Mouse (Mus musculus) adrenal gland, adult 8-10 months (tissue): ENCODE data around the gene Srrm2. TPM values are rescaled to one million over a fixed set of nuclear protein-coding genes. Genes with fewer than 3 reads are reported as not detected.
A peak's percentile ranks its signal among the peaks of the same experiment; 100 is the strongest.

Experiments
- DNase-seq: peaks from one replicate; pipeline ENCODE4 v3.0.0; 2022
- total RNA-seq, 4 experiments: library from RNA; stranded (reverse); gene quantifications; 2 replicates each; pipeline ENCODE4 v1.2.4; 2022

The Srrm2 gene
- total RNA-seq, 4 experiments from 2014 or later, result 612 to 1,355 (median 855) TPM

DNA sequence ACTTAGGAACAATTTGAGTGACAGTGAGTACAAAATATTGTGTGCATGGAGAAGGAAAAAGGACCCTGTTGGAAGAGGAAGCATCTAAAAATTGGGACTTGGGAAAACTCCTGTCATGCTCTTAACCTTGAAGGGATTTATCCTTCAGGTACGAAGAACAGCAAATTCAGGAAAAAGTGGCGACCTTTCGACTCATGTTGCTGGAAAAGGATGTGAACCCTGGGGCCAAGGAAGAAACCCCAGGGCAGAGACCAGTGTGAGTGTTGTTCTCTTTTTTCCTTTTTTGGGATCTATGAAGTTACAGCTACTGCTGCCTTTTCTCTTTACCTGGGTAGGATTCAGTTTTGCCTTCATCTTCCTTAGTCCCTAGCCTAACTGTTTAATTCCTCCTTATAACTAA lies 17.6 kb downstream of the Srrm2 start:
- no peak for DNase-seq

DNA sequence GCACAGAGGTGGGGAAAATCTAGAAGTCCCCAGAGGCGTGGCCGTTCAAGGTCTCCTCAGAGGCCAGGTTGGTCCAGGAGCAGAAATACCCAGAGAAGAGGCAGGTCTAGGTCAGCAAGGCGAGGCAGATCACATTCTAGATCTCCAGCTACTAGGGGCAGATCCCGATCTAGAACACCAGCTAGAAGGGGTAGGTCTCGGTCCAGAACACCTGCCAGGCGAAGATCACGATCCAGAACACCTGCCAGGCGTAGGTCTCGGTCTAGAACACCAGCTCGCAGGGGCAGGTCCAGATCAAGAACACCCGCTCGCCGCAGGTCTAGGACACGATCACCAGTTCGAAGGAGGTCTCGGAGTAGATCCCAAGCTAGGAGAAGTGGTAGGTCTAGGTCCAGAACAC lies 25.3 kb downstream of the Srrm2 start:
- no peak for DNase-seq

DNA sequence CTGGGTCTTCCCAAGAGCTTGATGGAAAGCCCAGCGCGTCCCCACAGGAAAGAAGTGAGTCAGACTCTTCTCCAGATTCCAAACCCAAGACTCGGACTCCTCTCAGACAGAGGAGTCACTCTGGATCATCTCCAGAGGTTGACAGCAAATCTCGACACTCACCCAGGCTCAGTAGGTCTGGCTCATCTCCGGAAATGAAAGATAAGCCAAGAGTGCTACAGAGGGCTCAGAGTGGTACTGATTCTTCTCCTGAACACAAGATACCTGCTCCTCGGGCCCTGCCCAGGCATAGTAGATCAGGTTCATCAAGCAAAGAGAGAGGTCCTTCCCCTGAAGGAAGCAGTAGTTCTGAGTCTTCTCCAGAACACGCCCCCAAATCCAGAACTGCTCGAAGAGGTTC lies 28.2 kb downstream of the Srrm2 start:
- DNase-seq, result no peak

DNA sequence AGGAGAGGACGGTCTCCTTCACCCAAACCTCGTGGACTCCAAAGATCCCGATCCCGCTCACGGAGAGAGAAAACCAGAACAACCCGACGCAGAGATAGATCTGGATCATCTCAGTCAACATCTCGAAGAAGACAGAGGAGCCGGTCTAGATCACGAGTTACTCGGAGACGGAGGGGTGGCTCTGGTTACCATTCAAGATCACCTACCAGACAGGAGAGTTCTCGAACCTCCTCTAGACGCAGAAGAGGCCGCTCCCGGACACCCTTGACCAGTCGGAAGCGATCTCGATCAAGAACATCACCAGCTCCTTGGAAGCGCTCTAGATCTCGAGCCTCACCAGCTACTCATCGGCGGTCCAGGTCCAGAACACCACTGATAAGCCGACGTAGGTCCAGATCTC lies 28.9 kb downstream of the Srrm2 start:
- no peak for DNase-seq

DNA sequence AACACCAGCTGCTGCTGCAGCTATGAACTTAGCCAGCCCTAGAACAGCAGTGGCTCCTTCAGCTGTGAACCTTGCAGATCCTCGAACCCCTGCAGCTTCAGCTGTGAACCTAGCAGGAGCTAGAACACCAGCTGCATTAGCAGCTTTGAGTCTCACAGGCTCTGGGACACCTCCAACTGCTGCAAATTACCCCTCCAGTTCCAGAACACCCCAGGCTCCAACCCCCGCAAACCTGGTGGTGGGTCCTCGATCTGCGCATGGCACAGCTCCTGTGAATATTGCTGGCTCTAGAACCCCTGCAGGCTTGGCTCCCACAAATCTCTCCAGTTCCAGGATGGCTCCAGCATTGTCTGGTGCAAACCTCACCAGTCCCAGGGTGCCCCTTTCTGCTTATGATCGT lies 30.4 kb downstream of the Srrm2 start:
- DNase-seq, result no peak

DNA sequence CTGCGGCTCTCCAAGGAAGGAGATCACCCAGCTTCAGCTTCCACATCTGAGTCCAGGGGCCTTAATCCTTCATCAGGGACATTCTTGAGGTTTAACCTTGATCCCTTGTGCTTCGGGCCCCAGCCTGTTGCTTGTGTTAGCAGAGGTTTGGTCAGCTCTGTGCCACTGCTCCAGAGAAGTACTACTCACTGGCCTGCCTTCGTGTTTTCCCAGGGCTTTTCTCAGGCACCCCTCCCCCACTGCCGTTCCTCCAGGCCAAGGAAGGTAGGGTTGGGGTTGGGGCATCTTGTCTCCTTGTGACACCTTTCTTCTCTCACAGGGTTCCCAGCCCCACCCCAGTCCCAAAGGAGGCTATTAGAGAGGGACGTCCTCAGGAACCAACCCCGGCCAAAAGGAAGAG lies 31.8 kb downstream of the Srrm2 start:
- no peak for DNase-seq

DNA sequence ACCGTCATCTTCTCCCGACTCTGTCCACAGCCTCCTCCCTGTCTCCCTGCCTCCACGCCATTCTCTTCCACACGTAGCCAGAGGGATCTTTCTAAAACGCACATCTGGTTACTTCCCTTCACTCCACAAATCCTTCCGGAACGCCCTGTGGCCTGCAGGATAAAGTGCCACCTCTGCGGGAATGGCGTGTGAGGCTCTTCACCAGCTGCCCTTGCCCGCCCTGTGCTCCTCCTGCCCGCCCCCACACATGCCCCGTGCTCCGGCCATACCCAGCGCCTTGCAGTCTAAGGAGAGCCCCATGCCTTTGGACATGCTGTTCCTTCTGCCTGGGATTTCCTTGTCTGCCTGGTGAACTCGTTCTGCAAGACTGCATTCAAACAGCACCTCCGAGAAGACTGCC lies 32.7 kb downstream of the Srrm2 start:
- DNase-seq, result no peak

DNA sequence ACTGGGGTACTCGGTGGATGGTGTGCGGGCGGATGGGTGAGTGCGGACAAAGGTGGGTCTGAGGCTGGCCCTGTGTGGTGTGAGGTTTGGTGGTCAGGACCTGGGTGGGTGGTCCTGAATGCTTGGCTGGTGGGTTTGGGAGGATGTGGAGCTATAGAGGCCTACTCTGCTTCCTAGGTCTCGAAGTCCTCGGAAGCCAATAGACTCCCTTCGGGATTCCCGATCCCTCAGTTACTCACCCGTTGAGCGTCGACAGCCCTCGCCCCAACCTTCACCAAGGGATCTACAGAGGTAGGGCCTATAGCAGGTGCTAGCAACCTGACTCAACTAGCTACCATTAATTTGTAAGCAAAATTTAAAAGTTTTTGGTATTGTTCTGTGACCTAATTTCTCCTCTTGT lies 33.3 kb downstream of the Srrm2 start:
- no peak for DNase-seq

DNA sequence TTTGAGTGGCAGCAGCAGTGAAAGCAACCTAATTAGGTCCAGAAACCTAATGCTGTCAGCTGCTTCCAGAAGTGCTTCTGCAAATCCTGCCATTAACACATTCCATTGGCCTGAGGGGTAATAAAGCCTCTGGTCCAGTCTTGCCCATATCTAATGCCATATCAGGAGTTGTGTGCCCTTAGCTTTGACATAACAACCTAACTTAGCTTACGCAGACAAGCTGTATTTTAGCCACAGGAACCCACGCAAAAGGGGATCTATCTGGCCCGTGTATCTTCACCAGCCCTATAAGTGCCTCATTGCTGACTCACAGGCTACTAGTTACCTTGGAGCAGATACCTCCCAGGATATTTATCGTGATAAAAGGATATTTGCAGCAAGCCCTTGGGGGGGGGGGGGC lies 35.3 kb downstream of the Srrm2 start:
- DNase-seq, result no peak

DNA sequence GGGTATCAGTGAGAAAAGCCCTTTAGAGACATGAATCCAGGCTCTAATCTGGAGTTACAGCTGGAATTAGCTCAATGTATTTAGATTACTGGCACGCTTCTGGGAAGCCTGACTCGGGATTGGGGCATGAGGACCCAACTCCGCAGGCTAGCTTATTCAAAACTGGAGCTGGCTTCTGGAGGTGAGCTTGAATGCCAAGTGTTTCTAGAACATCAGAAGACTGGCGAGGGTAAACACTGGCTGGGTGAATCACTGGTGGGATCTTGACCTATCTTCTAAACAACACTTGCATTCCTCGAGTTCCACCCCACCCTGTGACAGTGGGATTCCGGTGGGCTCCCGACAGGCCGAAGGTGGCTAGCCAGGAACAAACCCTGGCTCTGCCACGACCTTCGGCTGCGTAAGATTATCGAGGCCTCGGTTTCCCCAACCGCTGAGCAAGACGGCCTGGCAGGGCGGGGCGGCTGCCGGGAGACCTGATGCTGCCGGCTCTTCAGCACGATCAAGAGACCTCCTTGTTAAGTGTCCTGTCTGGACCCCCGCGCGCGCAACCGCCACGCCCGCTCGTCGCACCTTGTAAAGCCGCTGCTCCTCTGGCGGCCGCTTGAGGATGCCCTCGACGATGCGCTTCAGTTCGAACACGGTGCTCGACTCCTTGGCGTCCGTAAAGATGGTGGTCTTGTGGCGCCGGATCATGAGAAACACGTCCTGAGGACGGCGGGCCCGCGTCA lies 38.1 kb downstream of the Srrm2 start:
- DNase-seq, result peak; percentile 59

DNA sequence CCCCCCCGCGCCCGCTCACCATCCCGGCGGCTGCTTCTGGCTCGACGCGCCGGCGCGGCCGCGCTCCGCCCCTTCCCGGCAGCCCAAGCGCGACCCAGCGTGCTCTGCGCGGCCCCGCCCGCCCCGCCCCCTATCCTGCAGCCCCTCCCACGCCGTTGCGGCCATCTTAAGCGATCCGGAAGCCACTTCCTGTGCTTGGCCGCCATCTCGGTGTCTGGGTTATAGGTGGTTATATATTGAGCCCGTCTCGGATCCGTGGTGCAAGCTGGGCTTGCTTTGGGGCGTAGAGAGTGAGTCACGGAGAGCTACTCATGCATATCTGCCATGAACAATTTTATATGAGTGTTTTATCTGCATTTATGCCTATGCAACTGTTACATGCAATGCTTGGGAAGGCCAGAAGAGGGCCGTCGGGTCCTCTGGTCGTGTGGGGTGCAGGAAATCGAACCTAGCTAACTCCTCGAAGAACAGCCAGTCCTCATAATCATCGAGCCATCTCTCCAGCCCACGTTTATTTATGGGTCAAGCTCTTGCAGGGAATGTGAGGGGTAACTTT lies 38.8 kb downstream of the Srrm2 start, which contains the start of gene Elob:
Gene Elob (minus strand): TSS at position 73 of the 556 bp plus-strand sequence.
- DNase-seq, result peak; percentile 76

DNA sequence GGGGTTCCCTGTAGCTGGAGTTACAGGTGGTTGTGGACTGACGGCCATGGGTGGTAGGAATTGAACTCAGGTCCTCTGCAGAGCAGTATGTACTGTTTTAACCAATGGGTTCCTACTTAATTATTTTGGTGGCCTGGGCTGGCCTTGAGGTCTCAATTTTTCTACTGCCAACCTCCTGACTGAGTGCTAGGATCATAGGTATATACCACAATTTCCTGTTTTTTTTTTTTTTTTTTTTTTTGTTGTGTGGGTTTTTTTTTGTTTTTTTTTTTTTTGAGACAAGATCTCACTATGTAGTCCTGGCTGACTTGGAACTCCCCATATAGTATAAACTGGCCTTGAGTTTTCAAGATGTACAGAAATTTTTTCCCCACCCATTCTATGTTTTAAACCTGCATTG lies 40.9 kb downstream of the Srrm2 start:
- no peak for DNase-seq

DNA sequence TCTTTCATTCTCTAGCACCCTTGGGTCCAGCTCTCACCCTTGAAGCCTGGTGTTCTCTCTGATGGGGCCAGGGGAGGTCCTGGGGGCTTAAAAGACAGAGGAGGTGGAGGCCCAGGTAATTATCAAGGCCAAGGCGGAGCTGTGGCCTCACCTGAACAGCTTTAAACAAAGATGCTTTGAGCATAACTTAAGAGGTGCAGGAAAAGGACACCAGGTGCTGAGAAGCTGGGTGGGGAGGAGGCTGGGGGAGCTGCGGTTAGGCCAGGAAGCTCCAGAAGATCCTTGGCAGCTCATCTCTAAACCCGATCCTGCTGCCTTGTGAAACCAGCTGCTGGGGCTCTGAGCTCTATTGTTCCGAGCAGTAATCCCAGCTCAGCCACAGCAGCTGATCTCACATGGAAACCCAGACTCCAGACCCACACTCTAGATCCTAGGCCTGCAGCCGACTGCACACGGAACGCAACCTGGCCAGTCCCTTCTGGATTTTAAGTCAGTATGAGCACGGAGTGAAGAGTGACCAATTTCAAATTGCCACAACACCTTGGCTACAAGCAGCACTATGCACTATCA lies 45.8 kb downstream of the Srrm2 start, which contains the start of gene Prss33:
Gene Prss33 (minus strand): TSS at position 51 of the 570 bp plus-strand sequence.
- no peak for DNase-seq

DNA sequence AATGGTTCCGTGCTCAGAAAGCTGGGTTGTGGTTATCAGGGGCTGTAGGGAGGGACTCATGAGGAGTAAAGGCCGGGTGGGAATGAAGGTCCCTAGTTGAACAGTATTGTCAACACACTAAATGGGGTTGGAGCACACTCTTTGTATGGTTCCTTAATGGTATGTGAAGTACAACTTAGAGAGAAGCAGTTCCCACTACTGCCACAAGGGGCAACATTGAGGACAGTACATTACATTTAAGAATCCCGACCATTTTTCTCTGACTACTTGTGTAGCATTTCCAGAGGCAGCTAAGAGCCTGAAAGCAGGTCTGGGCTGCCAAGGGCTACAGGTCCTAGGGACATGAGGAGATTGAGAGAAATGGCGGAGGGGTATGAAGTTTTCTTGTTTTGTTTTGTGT lies 50.8 kb downstream of the Srrm2 start:
- DNase-seq, result no peak

DNA sequence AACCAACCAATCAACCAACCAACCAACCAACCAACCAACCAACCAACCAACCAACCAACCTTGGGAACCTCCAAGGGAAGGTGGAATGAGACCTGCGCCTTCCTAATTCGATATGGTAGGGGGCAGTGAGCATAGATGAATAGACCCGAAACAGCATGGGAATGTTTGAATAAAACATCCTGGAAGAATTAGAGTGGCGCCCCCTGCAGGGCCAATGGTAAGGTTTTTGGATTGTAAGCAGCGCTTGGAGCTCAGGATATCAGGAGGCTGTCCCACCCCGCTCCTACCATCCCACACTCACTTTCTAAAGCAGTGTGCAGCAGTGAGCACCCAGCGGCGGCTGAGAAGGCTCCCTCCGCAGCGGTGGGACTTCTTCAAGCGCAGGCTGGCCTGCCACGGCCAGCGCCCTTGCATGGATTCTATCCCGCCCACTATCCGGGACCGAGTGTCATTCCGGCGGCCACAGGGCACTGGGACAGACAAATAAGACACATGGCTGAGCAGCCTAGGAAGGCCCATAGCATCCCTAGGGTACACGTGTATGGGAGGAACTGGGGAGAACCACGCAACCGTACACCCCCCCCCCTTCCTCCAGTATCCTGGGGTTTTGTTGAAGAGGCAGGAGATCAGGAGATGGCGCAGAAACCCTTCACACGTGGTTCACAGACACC lies 52.9 kb downstream of the Srrm2 start:
- no peak for DNase-seq

DNA sequence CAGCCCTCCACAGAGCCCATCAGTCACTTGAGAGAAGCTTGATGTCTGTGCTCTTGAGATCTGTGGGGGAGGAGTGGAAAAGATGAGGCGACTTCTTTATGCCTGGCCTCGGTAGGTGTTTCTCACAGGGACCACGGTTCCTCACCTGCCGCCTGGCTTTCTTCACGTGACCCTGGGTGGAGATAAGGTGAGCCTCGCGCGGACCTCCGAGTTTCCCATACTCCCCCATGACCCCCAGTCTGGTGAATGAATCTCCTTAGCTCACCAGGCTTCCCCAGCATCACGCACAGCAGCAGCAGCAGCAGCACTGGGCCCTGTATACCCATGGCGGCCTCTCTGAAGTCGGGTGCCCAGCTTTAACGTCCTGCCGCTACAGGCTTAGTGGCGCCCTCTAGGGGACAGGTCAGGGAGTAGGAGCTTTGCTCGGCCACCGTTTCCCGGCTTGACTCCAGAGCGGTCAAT lies 53.5 kb downstream of the Srrm2 start, which contains the start of the genes Prss32 and Prss41:
Gene Prss32 (plus strand): TSS at position 44 of the 462 bp plus-strand sequence.
Gene Prss41 (minus strand): TSS at position 361 of the 462 bp plus-strand sequence.
- DNase-seq, result no peak

DNA sequence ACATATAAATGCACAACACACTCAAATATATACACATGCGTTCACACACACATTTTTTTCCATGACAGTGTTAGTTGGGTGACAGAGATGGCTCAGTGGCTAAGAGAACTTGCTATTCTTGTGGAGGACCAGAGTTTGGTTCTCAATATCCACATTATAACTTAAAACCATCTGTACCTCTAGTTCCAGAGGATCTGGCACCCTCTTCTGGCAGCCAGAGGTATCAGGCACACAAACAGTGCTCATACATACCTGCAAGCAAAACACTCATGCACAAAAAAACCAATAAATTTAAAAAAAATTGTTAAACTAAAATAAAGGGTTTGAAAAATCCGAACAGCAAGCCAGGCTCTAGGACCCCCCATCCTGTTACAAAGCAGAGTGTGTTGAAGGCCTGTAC lies 59.7 kb downstream of the Srrm2 start:
- no peak for DNase-seq

DNA sequence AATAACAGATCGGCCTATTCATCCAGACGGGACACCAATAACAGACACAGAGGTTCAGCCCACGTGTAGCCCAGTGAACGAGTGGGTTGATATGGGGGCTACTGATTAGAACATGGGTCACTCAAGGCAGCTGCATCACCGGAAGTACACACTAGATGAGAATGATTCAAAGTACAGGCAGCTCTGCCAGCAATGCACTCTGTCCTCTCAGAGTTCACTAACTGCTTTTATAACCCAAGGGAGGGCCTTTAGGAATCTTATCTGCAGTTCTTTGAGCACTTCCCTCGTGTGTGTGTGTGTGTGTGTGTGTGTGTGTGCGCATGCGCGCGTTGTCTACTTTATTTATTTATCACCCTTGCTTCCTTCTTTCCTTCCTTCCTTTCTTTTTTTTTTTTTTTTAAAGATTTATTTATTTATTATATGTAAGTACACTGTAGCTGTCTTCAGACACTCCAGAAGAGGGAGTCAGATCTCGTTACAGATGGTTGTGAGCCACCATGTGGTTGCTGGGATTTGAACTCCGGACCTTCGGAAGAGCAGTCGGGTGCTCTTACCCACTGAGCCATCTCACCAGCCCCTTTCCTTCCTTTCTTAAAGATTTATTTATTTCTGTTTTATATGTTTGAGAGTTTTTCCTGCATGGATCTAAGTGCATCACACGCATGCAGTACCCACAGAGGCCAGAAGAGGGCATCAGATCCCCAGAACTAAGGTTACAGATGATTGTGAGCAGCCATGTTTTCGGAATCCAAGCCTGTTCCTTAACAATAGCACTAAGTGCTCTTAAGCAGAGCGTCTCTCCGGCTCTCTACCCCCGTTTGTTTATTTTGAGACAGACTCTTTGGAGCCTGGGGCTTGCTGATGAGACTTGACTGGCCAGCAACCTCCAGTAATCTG lies 60.8 kb downstream of the Srrm2 start:
- DNase-seq, result no peak

DNA sequence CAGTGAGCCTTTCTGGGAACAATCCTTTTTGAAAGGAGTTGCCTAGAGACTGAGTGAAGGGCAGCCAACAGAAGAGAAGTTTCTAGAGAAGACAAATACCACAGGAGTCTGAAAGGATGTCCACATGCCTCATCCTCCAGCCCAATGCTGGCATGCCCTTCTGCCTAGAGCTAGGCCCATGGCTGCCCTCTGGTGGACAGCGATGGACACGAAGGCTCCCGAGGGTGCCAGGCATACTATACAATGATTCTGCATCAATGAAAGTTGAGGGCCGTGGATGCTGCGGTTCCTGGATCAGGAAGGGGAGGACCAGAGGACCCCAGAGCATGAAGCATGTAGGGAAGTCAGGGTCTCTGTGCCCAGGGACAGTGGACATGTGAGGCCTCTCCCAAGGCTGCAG lies 63.0 kb downstream of the Srrm2 start:
- no peak for DNase-seq

DNA sequence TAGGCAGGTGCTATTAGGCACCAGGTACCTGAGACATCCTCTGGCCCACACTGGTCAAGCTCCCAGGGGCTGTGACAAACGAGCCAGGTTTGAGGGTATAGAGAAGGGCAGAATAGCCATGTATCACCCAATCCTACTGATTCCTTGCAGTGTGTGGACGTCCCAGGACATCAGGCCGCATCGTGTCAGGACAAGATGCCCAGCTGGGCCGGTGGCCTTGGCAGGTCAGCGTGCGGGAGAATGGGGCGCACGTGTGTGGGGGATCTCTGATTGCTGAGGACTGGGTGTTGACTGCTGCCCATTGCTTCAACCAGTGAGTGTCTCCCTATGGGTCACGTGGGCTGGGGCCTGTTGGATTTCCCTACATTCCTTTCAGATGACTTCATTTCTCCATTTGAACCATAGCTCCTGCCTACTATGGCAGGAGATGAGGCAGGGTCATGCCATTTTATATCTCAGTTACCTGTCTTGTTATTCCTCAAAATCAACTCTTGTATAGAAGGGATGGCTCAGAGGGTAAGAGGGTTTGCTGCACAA lies 64.0 kb downstream of the Srrm2 start:
- DNase-seq, result no peak

DNA sequence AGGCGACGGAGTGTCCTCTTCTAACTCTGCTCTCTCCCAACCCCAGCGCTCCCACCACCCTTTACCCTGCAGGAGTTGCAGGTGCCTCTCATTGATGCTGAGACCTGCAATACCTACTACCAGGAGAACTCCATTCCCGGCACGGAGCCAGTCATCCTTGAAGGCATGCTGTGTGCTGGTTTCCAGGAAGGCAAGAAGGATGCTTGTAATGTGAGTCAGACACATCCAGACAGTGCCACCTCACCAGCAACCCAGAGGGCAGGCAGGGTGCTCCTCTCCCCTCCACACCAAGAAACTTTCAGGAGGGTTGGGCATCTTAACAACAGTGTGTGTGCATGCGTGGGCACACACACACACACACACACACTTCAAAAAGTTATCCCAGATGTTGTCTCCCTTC lies 66.9 kb downstream of the Srrm2 start:
- DNase-seq, result no peak

DNA sequence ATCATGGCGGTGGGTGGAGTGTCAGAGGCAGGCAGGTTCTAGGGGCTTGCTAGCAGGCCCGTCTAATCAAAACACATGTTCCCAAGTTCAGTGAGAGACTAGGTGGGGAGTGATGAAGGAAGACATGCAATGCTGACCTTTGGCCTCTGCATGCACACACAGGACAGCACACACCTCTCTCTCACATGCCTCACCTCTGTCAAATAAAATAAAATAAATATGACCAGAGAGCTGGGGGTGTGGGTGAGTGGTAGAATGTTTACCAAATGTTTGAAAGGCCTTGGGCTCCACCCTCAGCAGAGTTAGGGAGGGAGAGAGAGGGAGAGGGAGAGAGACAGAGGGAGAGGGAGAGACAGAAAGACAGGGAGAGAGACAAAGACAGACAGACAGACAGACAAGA lies 67.6 kb downstream of the Srrm2 start:
- DNase-seq, result no peak
